Mouse (Mus musculus) myocyte (in vitro differentiated cells): ENCODE results near the gene Ccng1. TPM values are rescaled to one million over a fixed set of nuclear protein-coding genes. Genes with fewer than 3 reads are reported as not detected.
"Not testable (repeated sequence)": the region's sequence is repeated elsewhere in the genome, so short reads cannot be mapped to it uniquely, and the experiment has no call there.

Source experiments
- H3K27me3 ChIP-seq: one replicate; pipeline ENCODE4 v1.6.1; 2011; ENCODE audit not compliant: control insufficient read depth, insufficient read depth, insufficient read length
- H3K36me3 ChIP-seq: one replicate; pipeline ENCODE4 v1.6.1; 2011; ENCODE audit not compliant: control insufficient read depth, insufficient read depth
- H3K4me2 ChIP-seq: one replicate; pipeline ENCODE4 v1.6.1; 2011; ENCODE audit warnings: low read depth, control low read depth
- H3K4me3 ChIP-seq: one replicate; pipeline ENCODE4 v1.5.1; 2011; ENCODE audit warnings: mild to moderate bottlenecking, control low read depth, moderate library complexity
- H3K79me2 ChIP-seq: one replicate; pipeline ENCODE4 v1.6.1; 2011; ENCODE audit not compliant: control insufficient read depth, insufficient read depth
- H3ac ChIP-seq: one replicate; pipeline ENCODE4 v1.6.1; 2011; ENCODE audit not compliant: control insufficient read depth, insufficient read length
- CEBPB ChIP-seq: IDR thresholded peaks from 2 replicates; pipeline ENCODE4 v1.6.1; 2011; ENCODE audit warnings: mild to moderate bottlenecking, moderate library complexity; ENCODE audit not compliant: poor library complexity, insufficient read depth, severe bottlenecking
- E2F4 ChIP-seq: IDR thresholded peaks from one replicate; pipeline ENCODE4 v1.6.1; 2011; ENCODE audit warnings: mild to moderate bottlenecking, control low read depth, moderate library complexity; ENCODE audit not compliant: insufficient read depth
- MAX ChIP-seq: IDR thresholded peaks from one replicate; pipeline ENCODE4 v1.6.1; 2011; ENCODE audit warnings: low read depth, mild to moderate bottlenecking, control low read depth
- MYOD1 ChIP-seq, 3 experiments: IDR thresholded peaks; one replicate each; pipeline ENCODE4 v1.6.1; 2011; ENCODE audit warnings: control low read depth in 2 of 3, low read depth in 2 of 3, mild to moderate bottlenecking in 2 of 3, moderate library complexity in 1 of 3; ENCODE audit not compliant: insufficient read length in 2 of 3, control insufficient read depth in 1 of 3
- MYOG ChIP-seq, 3 experiments: IDR thresholded peaks; one replicate each; pipeline ENCODE4 v1.6.1; 2011; ENCODE audit warnings: control low read depth in 2 of 3, low read depth in 2 of 3, mild to moderate bottlenecking in 2 of 3; ENCODE audit not compliant: insufficient read length in 2 of 3, control insufficient read depth in 1 of 3, insufficient read depth in 1 of 3
- POLR2A ChIP-seq: IDR thresholded peaks from one replicate; pipeline ENCODE4 v1.6.1; 2011; ENCODE audit warnings: low read depth, mild to moderate bottlenecking, control low read depth, moderate library complexity; ENCODE audit not compliant: insufficient read length
- POLR2AphosphoS2 ChIP-seq: IDR thresholded peaks from one replicate; pipeline ENCODE4 v1.6.1; 2011; ENCODE audit warnings: low read depth, control low read depth; ENCODE audit not compliant: insufficient read length
- REST ChIP-seq: IDR thresholded peaks from one replicate; pipeline ENCODE4 v1.6.1; 2011; ENCODE audit warnings: mild to moderate bottlenecking, control low read depth, moderate library complexity; ENCODE audit not compliant: insufficient read depth, insufficient read length
- SRF ChIP-seq: IDR thresholded peaks from one replicate; pipeline ENCODE4 v1.6.1; 2011; ENCODE audit warnings: low read depth; ENCODE audit not compliant: control insufficient read depth, insufficient read length
- TCF12 ChIP-seq: IDR thresholded peaks from one replicate; pipeline ENCODE4 v1.6.1; 2011; ENCODE audit warnings: mild to moderate bottlenecking, control low read depth; ENCODE audit not compliant: poor library complexity, insufficient read depth, severe bottlenecking
- TCF3 ChIP-seq: IDR thresholded peaks from one replicate; pipeline ENCODE4 v1.6.1; 2011; ENCODE audit warnings: low read depth, control low read depth; ENCODE audit not compliant: insufficient read length
- USF1 ChIP-seq: IDR thresholded peaks from one replicate; pipeline ENCODE4 v1.6.1; 2011; ENCODE audit warnings: low read depth, mild to moderate bottlenecking, control low read depth, moderate library complexity
- polyA plus RNA-seq: library from polyadenylated mRNA; unstranded; fragments of >200 nt; fragmentation: generic; extraction: Trizol; gene quantifications from one replicate; pipeline ENCODE4 v1.2.1, GENCODE M21; 2012; ENCODE audit warnings: missing spikeins

Gene Ccng1
- polyA plus RNA-seq, 1 experiment: 55.2 TPM

- Histone ChIP-seq H3K4me3 (peak within 1 kb of the TSS; percentile 96), H3K36me3 (peaks cover 21% of the 10 kb centered on the region), H3K79me2 (peaks cover 54% of the 10 kb centered on the region), H3K27me3 (no peaks in the 10 kb centered on the region), H3K4me2 (peak within 1 kb of the TSS; percentile 71), H3ac (peak within 1 kb of the TSS; percentile 43)
- TF ChIP-seq TCF12: no peak
- peak; percentile 84 for TF ChIP-seq POLR2A
- peak; percentile 89 for TF ChIP-seq E2F4
- peak; percentile 4 for TF ChIP-seq REST
- TF ChIP-seq POLR2AphosphoS2: peak; percentile 85
- no peak for TF ChIP-seq USF1
Measured at GRCm38 (mm10) chr11:40733339-40734174, 21.6 kb downstream of the Ccng1 start, which contains the start of the genes Hmmr and Nudcd2. Gene Hmmr, minus strand, starts transcription at chr11:40733422. Gene Nudcd2, plus strand, starts transcription at chr11:40733667.

- H3K4me2 ChIP-seq: peak overlapping the region; percentile 66
- H3K4me3 ChIP-seq: peak overlapping the region; percentile 96
- H3K79me2 ChIP-seq: peaks cover 54% of the 10 kb centered on the region
- TF ChIP-seq USF1: no peak
- no peak for TF ChIP-seq MYOG (IDR thresholded peaks at IDR 0.05; ENCODE audit: control insufficient read depth in 1 of 3, insufficient read depth in 1 of 3, insufficient read length in 2 of 3, low read depth in 2 of 3)
- no peak for TF ChIP-seq MAX
- no peak for TF ChIP-seq TCF12
- no peak for TF ChIP-seq TCF3
- H3ac ChIP-seq: no peak overlapping the region
- H3K36me3 ChIP-seq: peaks cover 15% of the 10 kb centered on the region
- no peaks in the 10 kb centered on the region for H3K27me3 ChIP-seq
Measured at GRCm38 (mm10) chr11:40732997-40733338, 22.1 kb downstream of the Ccng1 start.

- no peak for TF ChIP-seq E2F4
- no peak for TF ChIP-seq POLR2AphosphoS2
- TF ChIP-seq MYOG (IDR thresholded peaks at IDR 0.05; ENCODE audit: control insufficient read depth in 1 of 3, insufficient read depth in 1 of 3, insufficient read length in 2 of 3, low read depth in 2 of 3): no peak
- no peak for TF ChIP-seq SRF
- TF ChIP-seq CEBPB: no peak
- no peak for TF ChIP-seq TCF12
- TF ChIP-seq MYOD1 (IDR thresholded peaks at IDR 0.05; ENCODE audit: control insufficient read depth in 1 of 3, insufficient read length in 2 of 3, low read depth in 2 of 3): no peak
- no peak for TF ChIP-seq POLR2A
- no peak for TF ChIP-seq USF1
- TF ChIP-seq REST: no peak
- no peak for TF ChIP-seq TCF3
- no peak for TF ChIP-seq MAX
- H3K79me2 ChIP-seq: no peaks in the 10 kb centered on the region
- H3K27me3 ChIP-seq: no peaks in the 10 kb centered on the region
- H3K4me2 ChIP-seq: no peak overlapping the region
- no peak overlapping the region for H3K4me3 ChIP-seq
- H3K36me3 ChIP-seq: peaks cover 60% of the 10 kb centered on the region
- H3ac ChIP-seq: no peak overlapping the region
Measured at GRCm38 (mm10) chr11:40718324-40718723, 36.8 kb downstream of the Ccng1 start.

- Histone ChIP-seq H3ac (no peak overlapping the region), H3K27me3 (no peaks in the 10 kb centered on the region), H3K4me3 (no peak overlapping the region), H3K36me3 (peaks cover 51% of the 10 kb centered on the region), H3K4me2 (no peak overlapping the region), H3K79me2 (no peaks in the 10 kb centered on the region)
- TF ChIP-seq TCF3 (no peak), POLR2AphosphoS2 (no peak), SRF (no peak), MYOG (IDR thresholded peaks at IDR 0.05; ENCODE audit: control insufficient read depth in 1 of 3, insufficient read depth in 1 of 3, insufficient read length in 2 of 3, low read depth in 2 of 3) (no peak), MYOD1 (IDR thresholded peaks at IDR 0.05; ENCODE audit: control insufficient read depth in 1 of 3, insufficient read length in 2 of 3, low read depth in 2 of 3) (no peak), REST (no peak), MAX (no peak), POLR2A (no peak), TCF12 (no peak), USF1 (no peak), E2F4 (no peak), CEBPB (no peak)
Measured at GRCm38 (mm10) chr11:40715524-40715923, 39.6 kb downstream of the Ccng1 start.

- Histone ChIP-seq H3ac (no peak overlapping the region), H3K36me3 (peaks cover 60% of the 10 kb centered on the region), H3K4me3 (no peak overlapping the region), H3K79me2 (no peaks in the 10 kb centered on the region), H3K4me2 (no peak overlapping the region), H3K27me3 (no peaks in the 10 kb centered on the region)
- TF ChIP-seq CEBPB: no peak
Measured at GRCm38 (mm10) chr11:40713858-40714257, 41.3 kb downstream of the Ccng1 start.

- H3K36me3 ChIP-seq: peaks cover 44% of the 10 kb centered on the region
- not testable (repeated sequence) for H3K79me2 ChIP-seq, H3K4me3 ChIP-seq, H3K4me2 ChIP-seq, H3ac ChIP-seq, H3K27me3 ChIP-seq
Measured at GRCm38 (mm10) chr11:40709899-40710298, 45.2 kb downstream of the Ccng1 start.
